Mouse (Mus musculus) megakaryocyte, adult 5-6 weeks (primary cell): ENCODE data around the gene Adcyap1r1. TPM values are rescaled to one million over a fixed set of nuclear protein-coding genes. Genes with fewer than 3 reads are reported as not detected.

Source experiments
- ATAC-seq: 2 replicates; pipeline ENCODE4 v1.8.0; 2016; ENCODE audit warnings: mild to moderate bottlenecking, inconsistent platforms; ENCODE audit not compliant: poor library complexity, severe bottlenecking
- total RNA-seq, 2 experiments: library from RNA; stranded (forward) in 1 of 2; stranded (reverse) in 1 of 2; fragments of 153-499, 151-499 nt in 1 of 2; fragments of 221-1000, 200-1000 nt in 1 of 2; gene quantifications; 2 replicates each; pipeline versions ENCODE4 v1.2.3 to v1.2.4; 2015 to 2017

Gene Adcyap1r1
- total RNA-seq (2015) (0.25 TPM in 1 of 2 replicates, not detected in the other), total RNA-seq (2017) (0.15 and 0.24 TPM in 2 replicates)

DNA sequence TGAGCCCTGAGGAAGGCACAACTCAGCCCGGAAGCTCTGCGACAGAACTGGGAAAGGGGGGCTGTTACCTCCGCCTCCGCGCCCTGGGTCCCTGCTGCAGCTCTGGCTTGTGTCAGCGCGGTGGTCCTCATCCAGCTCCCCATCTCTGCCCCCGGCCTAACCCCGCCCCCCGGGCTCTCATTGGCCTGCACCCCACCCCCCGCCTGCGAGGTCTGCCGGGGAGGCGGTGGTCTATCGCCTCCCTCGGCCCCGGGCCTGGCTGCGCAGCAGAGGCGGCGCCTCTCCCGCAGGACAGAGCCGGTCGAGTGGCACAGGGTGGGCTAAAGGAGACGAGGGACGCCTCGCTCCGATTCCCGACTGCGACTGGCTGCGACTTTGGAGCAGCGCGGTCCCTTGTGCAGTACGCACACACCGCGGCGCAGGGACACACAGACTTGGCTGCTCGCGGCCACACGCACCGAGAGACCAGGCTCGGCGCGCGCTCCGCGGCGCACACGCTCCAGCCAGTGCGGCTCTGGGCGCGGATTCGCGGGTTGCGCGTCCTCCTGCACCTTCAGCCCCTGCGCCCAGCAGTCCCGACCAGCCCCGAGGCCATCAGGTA, at the start of gene Adcyap1r1:
Gene Adcyap1r1 (plus strand): TSS at position 208 of the 601 bp plus-strand sequence.
- ATAC-seq: no peak

DNA sequence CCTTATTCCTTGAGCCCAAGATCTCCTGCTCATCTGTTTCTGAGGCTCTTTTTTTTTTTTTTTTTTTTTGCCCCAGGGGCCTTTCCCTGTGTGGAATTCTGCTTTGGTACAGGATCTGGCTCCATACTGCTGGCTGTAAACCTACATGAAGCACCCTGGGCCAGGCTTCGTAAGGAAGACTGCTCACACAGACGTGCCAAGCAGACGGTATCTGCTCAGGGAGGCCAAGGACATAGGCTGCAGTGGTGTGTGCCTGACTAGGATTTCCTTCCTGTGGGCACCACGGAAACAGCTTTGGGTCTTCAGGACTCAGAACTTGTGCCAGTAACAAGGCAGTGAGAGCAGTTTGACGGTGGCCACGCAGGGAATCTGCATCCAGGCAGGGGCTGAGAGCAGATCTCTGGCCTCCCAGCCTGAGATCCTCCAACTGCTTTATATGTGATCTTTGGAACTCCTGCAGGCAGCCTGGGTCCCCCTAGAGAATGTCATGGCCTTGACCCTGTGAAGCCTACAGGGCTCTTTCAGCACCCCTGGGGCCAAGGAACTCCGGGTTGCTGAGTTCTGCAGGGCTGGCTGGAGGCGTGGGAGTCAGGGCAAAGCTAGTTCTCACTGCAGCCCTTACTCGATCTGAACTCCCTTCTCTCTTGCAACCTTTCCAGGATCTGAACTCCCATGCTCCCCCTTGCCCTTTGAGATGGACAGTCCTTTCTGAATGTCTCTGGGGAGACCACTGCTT, 49.6 kb upstream of the Adcyap1r1 start:
- no peak for ATAC-seq

DNA sequence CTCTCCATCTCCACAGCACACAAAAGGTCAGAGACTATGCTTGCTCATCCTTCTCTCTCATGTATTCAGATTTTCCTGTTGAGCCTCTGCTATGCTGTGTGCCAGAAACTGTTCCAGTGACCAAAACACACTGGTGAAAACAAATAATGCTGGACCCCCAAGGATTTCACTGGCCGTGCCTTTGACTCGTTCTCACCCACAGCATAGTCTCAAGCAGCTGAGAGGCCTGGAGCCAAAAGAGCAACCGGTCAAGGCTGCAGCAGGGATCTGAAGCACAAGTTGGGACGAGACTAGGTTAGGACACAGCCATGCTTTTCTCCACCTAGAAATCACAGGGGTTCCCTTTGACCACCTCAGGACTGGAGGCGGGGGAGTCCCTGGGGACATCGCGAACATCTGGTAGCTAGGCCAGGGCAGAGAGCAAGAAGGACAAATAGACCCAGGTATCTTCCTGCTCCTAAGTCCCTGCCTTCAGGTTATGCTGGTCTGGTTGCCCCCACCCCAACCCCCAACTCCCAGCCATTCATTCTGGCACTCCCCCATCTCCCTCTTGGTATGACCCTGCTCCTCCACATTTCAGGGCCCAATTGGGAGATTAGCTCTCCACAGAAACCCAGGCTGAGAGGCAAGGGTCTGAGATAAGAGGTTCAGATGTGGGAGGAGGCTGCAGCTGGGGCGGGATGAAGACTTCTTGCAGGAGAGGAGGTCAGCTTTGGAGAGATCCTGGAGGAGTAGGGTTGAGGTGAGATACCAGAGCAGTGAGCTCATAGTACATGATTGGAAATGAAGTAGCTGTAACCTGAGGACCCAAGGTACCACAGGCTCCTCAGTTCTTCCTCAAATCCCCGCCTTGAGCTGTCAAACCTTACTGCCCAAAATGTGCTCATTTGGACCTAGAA, 48.1 kb upstream of the Adcyap1r1 start:
- ATAC-seq: no peak

DNA sequence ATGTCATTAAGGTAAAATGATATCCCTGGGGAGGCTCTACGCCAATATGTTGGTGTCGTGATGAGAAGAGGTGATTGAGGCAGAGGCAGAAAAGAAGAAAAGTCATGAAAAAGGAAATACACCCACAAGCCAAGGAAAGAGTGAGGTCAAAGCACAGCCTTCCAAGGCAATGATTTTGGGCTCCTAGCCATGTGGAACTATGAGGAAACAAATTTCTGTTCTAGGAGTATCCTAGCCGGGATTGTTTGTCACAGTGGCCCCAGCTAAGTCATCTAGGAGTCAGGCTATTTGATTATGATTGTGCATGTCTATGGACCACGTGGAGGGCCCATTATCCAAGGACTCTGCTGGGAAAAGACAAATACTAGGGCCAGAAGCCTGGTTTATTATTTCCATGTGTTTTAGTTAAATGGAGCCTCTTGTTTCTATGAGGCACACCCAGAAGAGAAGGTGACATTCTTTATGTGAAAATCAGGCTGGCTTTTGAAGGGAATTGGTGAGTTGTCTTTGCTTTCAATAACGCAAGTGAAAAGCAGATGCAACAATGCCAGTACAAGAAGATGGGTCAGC, 47.3 kb upstream of the Adcyap1r1 start:
- ATAC-seq: no peak

DNA sequence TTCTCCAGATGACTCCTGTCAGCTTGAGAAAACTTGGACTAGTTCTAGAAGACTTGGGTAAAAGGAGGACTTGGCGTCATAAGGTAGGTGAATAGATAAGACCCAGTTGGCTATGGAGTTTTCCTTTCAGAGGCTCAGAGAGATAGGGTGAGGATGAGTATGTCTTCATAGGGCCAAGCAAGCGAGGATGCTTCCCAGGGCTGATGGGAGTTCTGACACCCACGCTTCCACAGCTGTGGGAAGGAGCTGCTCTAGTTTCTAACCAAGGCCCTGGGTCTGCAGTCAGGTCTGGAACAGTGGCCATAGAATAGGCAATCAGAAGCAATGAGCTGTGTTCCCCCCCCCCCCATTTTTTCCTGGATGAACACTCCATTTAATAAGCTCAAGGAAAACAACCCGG, 44.4 kb upstream of the Adcyap1r1 start:
- no peak for ATAC-seq

DNA sequence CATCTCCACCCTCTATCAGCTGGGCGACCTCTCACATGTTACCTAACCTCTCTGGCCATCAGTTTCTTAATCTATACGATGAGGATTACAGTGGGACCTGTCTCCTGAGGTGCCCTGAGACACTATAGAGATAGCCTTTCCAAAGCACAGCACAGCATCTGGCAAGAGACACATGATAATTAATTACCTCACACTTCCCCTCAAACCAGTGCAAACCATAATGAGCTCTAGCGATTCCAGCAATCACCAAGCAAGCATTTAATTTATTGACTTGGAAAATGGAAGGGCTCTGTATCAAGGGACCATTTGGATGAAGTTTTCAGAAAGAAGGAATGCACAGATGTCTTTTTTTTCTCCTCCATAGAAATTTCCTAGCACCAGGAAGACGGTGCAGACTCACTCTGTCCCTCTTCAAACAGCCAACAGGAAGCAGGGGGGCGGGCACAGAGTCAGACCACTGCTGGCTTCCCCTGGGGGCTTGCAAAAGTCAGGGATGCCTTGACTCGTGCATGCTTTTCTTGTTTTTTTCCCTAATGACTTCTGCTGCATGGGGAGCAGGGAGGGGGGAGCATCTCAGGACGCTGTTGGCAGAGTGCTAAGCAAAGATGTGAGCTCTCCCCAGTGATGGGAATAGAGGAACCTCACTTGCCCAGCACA, 41.5 kb upstream of the Adcyap1r1 start:
- ATAC-seq: no peak

DNA sequence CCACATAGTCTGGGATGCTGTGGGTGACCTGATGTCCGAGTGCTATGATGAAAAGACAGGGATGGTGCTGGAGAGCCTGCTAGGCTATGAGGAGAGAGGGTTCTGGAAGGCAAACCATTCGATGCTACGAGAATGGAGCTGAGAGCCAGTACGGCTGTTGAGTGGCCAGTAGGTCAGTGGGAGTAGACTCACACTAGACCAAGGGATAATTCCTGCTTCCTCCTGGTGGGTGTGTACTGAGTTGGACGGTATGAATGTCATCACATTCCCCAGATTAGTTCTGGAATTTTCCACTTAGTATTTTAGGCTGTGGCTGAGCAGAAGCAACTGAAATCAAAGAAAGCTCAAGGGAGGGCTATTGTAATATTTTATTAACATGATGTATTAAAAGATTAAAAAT, 40.8 kb upstream of the Adcyap1r1 start:
- ATAC-seq: no peak

DNA sequence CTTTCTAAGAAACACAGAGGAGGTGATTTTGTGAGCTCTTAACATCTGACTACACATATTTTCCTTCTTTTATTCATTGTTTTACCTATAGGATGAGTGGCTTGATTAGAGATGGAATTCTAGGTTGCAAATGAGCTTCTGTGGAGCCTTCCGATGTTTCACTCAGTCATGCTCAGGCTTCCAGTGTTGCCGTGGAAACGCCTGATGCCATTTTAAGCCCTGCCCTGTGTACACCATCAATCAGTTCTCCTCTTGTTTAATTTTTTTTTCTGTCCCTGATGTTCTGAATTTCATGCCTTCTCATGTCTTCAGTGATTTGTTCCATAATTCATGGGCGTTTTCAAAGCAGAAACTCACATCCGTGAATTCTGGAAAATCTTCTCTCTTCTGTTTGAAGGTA, 35.6 kb upstream of the Adcyap1r1 start:
- no peak for ATAC-seq

DNA sequence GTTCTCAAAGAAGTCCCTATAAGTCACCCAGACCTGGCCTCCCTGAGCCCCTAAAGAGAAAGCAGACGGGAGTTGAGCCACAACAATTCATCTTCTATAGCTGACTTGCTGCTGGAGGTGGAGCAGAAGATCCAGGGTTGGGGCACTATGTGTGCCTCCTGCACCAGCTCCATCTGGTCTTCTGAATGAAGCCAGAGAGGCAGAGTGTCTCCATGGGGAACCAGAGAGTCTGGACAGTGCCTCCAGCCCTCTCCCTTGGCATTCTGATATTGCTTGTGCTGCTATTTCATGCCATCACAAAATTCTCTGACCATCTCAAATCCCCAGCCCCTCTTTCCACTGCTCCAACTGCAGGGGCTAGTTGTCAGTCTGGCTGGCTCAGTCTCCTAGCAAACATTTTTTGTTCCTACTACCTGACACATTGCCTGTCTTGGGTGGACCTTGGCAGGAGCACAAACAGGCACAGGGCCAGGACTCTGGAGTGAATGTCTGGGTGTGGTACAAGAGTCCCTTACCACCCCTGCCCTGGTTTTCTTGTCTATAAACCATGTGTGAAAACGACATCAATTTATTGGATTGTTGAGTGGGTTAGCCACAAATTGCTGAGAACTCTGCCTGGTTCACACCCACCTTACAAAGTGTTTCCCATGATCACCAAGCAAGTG, 32.9 kb upstream of the Adcyap1r1 start:
- no peak for ATAC-seq

DNA sequence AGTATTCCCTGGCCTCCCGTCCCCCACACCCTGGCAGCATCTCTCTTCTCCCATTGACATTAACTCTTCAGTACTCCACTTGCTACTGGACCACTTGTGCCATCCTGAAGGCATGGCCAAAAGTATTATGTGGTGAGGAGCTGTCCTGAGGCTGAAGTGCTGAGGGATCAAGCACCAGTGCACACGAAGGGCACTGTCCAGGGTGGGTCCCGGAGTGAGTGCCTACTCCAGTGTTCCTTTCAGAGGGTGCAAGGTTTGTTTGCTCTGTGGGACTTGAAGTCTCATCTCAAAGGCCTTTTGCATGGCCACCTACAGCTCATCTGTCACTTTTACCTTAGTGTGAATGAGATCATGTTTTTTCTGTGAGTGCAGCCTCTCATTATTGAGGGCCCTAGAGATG, 31.4 kb upstream of the Adcyap1r1 start:
- ATAC-seq: no peak

DNA sequence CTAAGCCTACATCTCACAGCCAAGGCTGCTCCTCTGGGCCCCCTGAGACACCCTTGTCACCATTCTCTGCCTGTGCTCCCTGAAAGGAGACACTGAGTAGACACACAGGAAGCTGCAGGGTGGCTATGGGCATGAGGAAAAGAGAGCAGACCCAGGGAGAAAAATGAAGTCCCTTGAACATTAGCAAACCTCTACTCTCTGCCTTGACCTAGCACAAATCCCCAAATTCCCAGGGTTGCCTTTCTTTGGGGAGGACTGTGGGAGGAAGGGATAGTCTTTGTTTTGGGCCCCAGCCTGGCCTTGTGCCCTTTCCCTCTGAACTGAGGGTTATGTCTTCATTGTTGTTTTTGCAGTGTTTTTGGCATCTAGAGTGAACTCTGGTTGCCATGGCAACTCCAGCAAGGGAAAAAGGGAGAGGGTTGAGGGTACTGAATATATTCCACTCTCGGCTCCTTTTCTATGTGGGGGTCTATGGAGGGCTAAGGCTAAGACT, 30.9 kb upstream of the Adcyap1r1 start:
- no peak for ATAC-seq

DNA sequence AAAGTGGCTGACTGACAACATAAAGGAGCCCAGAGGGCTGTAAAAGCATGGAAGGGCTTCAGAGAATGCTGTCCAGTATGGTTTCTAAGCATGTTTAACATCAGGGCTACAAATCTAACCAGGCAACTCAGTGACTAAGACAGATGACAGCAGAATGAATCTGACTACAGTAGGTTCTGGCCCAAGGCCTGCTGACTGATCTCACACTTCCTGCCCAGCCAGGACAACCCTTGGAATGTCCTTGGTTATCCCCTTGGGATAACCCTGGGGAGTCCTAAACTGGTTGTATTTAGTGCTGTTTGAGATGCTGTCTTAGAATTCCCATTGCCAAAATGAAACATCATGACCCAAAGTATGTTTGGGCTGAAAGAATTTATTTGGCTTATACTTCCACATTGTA, 19.7 kb upstream of the Adcyap1r1 start:
- ATAC-seq: no peak

DNA sequence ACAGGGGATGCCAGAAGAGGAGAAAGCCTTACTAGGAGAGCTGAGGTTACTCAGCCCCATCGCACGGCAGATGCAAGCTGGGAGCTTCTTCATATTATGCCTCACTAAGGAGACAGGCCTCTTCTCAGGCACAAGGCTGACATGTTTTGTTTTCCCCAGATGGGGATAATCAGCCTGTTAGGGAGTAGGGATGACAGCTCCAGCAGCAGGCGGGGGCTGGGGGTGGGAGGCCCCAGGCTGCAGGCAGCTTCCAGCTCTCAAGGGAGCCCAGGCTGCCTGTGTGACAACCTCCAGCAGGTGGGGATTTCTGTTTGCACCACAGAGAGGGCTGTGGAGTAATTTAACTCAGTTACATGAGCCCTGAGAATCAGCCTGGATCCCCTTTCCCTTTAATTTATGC, 17.4 kb upstream of the Adcyap1r1 start:
- ATAC-seq: no peak

DNA sequence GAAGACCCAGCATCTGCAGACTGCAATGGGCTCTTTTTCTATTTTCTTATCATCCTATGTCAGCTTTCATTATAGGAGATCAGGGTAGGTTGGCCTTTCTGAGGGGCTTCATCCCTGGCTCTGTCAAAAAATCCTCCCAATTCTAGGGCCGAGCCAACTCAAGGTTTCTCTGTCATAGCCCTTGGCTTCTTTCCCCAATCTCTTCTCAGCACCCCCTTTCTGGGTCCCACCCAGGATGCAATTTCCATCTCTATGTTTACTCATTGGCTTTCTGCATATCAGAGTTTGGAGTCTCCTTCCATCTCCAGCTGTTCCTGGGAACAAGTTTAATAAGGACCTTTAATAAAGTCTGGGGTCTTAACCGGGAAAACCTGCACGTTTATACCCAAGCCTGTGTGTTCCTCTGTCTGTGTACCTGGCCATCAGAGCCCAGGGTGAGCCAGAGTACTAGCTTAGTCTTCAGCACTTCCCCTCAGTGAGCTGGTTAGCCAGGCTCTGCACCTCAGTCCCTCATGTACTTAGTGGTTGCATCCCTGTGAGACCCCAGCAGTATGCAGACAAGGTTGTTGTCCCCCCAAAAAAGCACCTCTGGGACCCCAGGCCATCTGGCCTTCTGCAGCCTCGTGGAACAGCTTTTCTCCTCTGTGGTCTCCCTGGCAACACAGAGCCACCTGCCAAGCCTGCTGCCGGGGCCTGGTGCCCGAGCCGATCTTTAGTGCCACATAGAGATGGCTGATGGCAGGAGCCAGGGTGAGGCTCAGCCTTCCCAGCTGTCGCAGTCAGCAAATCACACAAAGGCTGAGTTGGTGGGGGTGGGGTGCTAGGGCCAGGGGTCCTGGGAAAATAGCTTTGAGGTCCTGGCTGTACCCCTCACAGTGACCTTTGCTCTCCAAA, 16.3 kb upstream of the Adcyap1r1 start:
- no peak for ATAC-seq

DNA sequence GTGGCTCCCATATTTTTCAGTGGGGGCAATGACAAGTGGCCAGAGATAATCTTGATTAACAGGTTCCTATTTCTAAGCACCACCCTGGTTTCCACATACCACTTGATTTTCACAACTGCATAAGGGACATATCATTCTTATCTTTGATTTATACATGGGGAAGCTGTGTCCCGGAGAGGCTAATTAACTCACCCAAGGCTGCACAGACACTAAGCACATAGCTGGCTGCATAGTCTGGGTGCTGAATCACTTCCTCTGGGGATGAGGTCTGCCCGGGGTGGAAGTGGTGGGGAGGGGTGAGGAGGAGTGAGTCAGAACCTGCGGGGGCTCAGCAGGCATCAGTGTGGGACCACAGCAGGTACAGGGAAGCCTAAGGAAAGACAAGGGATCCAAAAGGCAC, 13.9 kb upstream of the Adcyap1r1 start:
- peak; percentile 33; the same call in 1 of the 2 replicates for ATAC-seq

DNA sequence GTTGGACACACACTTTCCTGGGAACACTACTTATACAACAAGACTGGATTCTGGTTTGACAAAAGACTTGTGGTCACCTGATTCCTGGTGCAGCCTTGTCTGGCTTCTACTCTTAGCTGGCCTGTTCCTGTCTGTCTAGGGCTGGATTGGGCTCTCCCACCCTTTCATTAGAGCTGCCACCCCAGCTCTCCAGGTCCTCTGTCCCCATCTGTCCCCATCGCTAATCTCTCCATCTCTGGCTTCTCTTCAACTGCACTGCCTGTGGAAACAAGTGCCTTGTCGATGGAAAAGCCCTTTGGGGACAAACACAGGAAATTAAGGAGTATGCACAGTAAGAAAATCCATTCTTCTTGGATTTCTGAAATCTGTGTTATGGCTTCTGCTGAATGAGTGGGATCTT, 12.9 kb upstream of the Adcyap1r1 start:
- no peak for ATAC-seq

DNA sequence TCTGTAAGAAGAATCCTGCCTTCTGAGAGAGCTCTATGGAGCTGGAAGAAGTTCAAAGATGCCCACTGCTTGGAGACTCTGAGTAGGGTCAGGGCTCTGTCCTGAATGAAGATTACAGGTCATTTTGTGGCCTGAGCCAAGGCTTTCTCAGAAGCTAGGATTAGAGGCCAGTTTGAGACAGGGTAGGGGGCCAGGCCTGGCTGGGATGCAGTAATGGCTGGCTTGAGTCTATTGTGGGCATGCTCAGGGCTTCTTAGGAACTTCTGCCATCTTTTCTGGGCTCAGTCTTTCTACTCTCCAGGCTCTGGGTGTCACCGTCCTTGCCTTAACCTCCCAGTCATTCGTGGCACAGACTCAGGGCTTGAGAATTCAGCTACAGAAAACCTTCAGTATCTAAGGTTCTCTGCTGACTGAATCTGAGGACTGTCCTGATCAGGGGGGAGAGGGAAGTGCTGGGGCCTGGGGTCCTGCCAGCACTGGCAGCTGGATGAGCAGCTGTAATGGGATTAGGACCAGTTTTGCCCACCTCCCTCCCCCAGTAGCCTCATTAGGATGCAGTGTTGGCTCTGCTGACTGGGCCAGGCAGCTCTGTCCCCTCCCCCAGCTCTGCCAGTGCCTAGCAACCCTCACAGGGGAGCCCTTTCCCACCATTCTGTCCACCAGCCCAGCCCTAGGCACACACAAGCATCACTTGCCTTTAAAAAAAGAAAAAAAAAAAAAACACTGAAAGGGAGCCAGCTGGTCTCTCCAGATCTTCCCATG, 7.7 kb upstream of the Adcyap1r1 start:
- no peak for ATAC-seq

DNA sequence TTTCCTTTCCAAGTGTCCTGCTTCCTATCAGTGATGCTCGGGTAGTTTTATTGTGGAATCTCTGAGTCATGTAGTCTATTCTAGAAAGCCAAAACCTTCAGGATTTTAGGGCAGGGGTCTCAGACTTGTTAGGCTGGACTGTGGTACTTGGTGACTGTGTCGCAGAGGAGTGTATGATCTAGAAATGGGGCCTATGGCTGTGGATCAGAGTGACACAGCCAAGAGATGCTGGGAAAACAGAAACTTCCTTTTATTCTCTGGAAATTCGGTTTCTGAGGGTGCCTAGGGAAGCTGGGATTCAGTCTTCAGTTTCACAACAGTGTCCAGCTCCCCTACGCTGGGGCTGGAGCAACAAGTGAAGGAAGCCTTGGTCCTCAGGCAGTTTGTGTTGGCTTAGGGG, 7.1 kb upstream of the Adcyap1r1 start:
- no peak for ATAC-seq
